Mouse (Mus musculus) hindbrain, embryonic 14.5 days (tissue): ENCODE measurements around the gene Vmn1r70. TPM values are rescaled to one million over a fixed set of nuclear protein-coding genes. Genes with fewer than 3 reads are reported as not detected.

Source experiments
- ATAC-seq: fragments of 200-750 bp; cut with Nextera tagmentation; 2 replicates; pipeline ENCODE4 v1.8.0; 2017; ENCODE audit warnings: moderate number of reproducible peaks, mild to moderate bottlenecking, moderate TSS enrichment, moderate library complexity; ENCODE audit not compliant: low FRiP score
- DNase-seq: peaks from one replicate; pipeline ENCODE4 v3.0.0-alpha.2; 2015; ENCODE audit warnings: low spot score
- H3K27ac ChIP-seq: fragments of 300-500 bp; sonication (generic); 2 replicates; pipeline ENCODE4 v1.5.1; 2014; ENCODE audit warnings: mild to moderate bottlenecking, moderate library complexity
- H3K27me3 ChIP-seq: fragments of 300-500 bp; sonication (generic); 2 replicates; pipeline ENCODE4 v1.6.1; 2014; ENCODE audit warnings: mild to moderate bottlenecking, low read length, mixed read lengths; ENCODE audit not compliant: control insufficient read depth, insufficient read depth
- H3K36me3 ChIP-seq: fragments of 300-500 bp; sonication (generic); replicated peaks from 2 replicates; pipeline ENCODE4 v1.6.1; 2014; ENCODE audit not compliant: control insufficient read depth, insufficient read depth
- H3K4me1 ChIP-seq: fragments of 300-500 bp; sonication (generic); replicated peaks from 2 replicates; pipeline ENCODE4 v1.6.1; 2014; ENCODE audit warnings: antibody characterized with exemption, low read length, mixed read lengths; ENCODE audit not compliant: control insufficient read depth, insufficient read depth
- H3K4me2 ChIP-seq: fragments of 300-500 bp; sonication (generic); replicated peaks from 2 replicates; pipeline ENCODE4 v1.6.1; 2014; ENCODE audit warnings: mild to moderate bottlenecking, moderate library complexity
- H3K4me3 ChIP-seq: fragments of 300-500 bp; sonication (generic); replicated peaks from 2 replicates; pipeline ENCODE4 v1.5.1; 2014; ENCODE audit warnings: mild to moderate bottlenecking, low read length
- H3K9ac ChIP-seq: fragments of 300-500 bp; sonication (generic); 2 replicates; pipeline ENCODE4 v1.6.1; 2014
- H3K9me3 ChIP-seq: fragments of 300-500 bp; sonication (generic); 2 replicates; pipeline ENCODE4 v1.6.1; 2016; ENCODE audit warnings: low read length; ENCODE audit not compliant: control insufficient read depth
- WGBS: fragments of 180-500 bp; shearing (Covaris S2); extraction: QIAGEN DNeasy Blood & Tissue Kit; methylation state at CpG from one replicate; pipeline ENCODE4 v1.1.7; 2014; 5-methylcytosine and 5-hydroxymethylcytosine counted together
- polyA plus RNA-seq: library from polyadenylated mRNA; unstranded; fragments of >200 nt; fragmentation: Nextera tagmentation; extraction: Ambion mirVana; gene quantifications from 2 replicates; pipeline ENCODE4 v1.2.1, GENCODE M21; 2014

The Vmn1r70 gene
- polyA plus RNA-seq: not detected in 2 replicates

DNA sequence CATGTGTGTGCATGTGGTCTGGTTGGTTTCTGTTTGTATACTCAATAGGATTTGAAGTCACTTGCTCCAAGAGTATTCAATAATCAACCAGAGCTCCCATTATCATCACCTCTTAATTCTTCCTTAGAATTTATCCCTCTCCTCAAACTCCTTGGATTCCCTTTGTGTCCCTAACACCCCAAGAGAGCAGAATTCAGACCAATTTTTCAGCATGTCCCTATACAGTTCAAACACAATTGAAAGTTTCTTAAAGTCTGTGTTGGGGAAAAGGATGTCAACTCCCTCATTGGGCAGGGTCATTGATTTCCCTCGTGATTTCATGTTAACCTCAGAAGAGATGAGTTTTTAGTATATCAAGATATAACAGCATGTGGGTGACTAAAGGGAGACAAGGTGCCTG, at the start of gene Vmn1r70:
Vmn1r70 (plus strand) TSS at position 301 of the 400 bp plus-strand sequence.
- Histone ChIP-seq H3K36me3 (no peaks in the 10 kb centered on the region), H3K27ac (no peak within 1 kb of the TSS), H3K4me3 (no peak within 1 kb of the TSS), H3K9ac (no peak within 1 kb of the TSS), H3K4me1 (no peaks in the 10 kb centered on the region), H3K4me2 (no peak within 1 kb of the TSS), H3K9me3 (peaks cover 46% of the 10 kb centered on the region), H3K27me3 (no peaks in the 10 kb centered on the region)
- 68% methylated on average over 1 of the region's 1 CpGs for WGBS
- DNase-seq (no peak), ATAC-seq (no peak)

DNA sequence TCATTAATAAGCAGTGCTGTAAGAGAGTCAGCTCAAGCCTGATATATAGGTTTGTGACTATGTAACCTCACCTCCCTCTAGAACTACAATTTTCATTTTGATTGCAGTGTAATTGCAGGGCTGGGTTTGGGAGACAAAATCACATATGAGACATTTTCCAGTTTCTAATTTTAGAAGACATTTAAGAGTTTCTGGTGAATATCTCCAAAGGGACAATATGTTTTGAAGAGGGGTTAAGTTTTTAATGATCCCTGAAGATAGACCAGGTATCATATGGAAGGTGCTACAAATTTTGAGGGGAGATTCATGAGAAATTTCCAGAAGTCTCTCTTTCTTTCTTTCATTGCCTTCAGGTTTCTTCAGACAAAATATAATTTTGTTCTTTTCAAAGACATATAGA, 17.8 kb upstream of the Vmn1r70 start, which contains the start of gene Vmn1r69:
Vmn1r69 (minus strand) TSS at position 101 of the 400 bp plus-strand sequence.
- H3K4me3 ChIP-seq: no peak within 1 kb of the TSS
- DNase-seq: no peak
- H3K4me1 ChIP-seq: no peaks in the 10 kb centered on the region
- ATAC-seq: no peak
- H3K9me3 ChIP-seq: peaks cover 31% of the 10 kb centered on the region
- H3K36me3 ChIP-seq: no peaks in the 10 kb centered on the region
- H3K9ac ChIP-seq: no peak within 1 kb of the TSS
- H3K27me3 ChIP-seq: no peaks in the 10 kb centered on the region
- H3K27ac ChIP-seq: no peak within 1 kb of the TSS
- no peak within 1 kb of the TSS for H3K4me2 ChIP-seq

Other genes starting within 250 kb of the Vmn1r70 start
- not detected in 2 replicates for gene Vmn1r67, start 188.2 kb upstream of the Vmn1r70 start, polyA plus RNA-seq
- gene Zik1, start 136.1 kb upstream of the Vmn1r70 start, polyA plus RNA-seq: 38.7 and 46.1 TPM in 2 replicates
- not detected in 2 replicates for gene Vmn1r68, start 73.0 kb upstream of the Vmn1r70 start, polyA plus RNA-seq
- gene Vmn1r69, start 17.9 kb upstream of the Vmn1r70 start, polyA plus RNA-seq: not detected in 2 replicates
- not detected in 2 replicates for gene Nlrp4b, start 56.3 kb downstream of the Vmn1r70 start, polyA plus RNA-seq
- not detected in 2 replicates for gene Vmn1r71, start 122.8 kb downstream of the Vmn1r70 start, polyA plus RNA-seq